Mouse (Mus musculus) heart, postnatal 25 days (tissue): Measurements from ENCODE around the gene E2f3. TPM values are rescaled to one million over a fixed set of nuclear protein-coding genes. Genes with fewer than 3 reads are reported as not detected.
A peak's percentile ranks its signal among the peaks of the same experiment; 100 is the strongest.

Source experiments
- DNase-seq: peaks from one replicate; pipeline ENCODE4 v3.0.0; 2022; ENCODE audit warnings: low spot score
- intact Hi-C: fragments of 180-260 bp; cut with DNase I; formaldehyde crosslinking; loops from one replicate; pipeline ENCODE4 v1.15.1; 2025
- total RNA-seq, 2 experiments: library from RNA; stranded (reverse); gene quantifications; 2 replicates each; pipeline ENCODE4 v1.2.3; 2021

Gene E2f3
- total RNA-seq, 2 experiments from 2014 or later: 5.3 to 5.6 TPM

DNA sequence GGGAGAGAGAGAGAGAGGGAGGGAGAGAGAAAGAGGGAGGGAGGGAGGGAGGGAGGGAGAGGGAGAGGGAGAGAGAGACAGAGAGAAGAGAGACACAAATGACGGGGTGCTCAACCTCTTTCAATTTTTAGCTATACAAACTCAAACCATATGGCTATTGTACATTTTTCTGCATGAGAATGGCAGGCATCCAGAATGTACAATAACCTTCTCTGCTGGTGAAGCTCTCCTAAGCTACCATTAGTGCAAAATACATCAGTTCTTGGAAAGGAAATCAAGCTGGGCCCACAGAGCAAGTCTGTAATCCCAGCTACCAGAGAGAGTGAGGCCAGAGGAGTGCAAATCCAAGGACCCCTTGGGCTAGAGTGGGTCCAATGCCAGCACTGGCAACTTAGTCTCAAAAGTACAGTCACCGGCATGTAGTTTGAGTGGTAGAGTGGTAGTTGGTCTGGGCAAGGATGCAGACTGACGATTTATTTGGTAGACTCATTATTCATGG, 42.3 kb downstream of the E2f3 start:
- intact Hi-C loops: no loop called here
- no peak for DNase-seq

DNA sequence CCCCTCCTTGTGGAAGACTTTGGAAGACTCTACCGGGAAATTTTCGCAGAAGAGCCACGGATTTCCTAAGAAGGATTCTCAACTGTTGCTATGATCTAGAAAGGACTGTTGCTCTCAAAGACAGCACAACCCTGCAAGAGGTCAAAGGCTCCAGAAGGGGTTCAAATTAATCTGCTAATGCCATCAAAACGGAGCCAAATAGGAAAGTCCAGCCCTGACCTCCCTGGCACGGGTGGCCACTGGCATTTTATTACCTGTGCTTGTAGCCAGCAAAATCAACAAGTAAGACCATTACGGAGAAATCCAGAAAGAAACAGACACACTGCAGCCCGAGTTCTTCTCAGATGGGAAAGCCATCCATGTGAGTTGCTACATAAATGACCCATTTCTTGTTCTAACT, 45.8 kb downstream of the E2f3 start:
- DNase-seq: no peak
- intact Hi-C loops: loop anchor here (2.0 kb wide), 1 partner anchor 17 kb away; no protein-coding TSS in a partner anchor

DNA sequence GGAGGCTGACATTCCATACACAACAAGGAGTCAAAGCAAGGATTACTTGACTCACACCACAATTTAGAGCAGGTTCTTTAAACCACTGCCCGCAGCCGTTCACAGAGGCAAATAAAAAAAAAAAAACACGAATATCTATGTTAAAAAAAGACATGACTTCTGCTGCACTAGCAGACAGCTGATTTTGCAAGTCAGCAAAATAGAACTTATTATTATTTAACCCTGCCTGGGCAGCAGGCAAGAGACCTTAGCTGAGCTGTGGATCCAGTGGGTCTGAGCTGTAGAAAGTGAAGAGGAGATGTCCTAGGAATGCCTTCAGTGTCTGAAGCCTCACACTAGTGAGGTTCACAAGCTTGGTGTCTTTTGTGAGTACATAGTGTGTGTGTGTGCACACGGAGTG, 46.5 kb downstream of the E2f3 start:
- intact Hi-C loops: no loop called here
- DNase-seq: no peak

DNA sequence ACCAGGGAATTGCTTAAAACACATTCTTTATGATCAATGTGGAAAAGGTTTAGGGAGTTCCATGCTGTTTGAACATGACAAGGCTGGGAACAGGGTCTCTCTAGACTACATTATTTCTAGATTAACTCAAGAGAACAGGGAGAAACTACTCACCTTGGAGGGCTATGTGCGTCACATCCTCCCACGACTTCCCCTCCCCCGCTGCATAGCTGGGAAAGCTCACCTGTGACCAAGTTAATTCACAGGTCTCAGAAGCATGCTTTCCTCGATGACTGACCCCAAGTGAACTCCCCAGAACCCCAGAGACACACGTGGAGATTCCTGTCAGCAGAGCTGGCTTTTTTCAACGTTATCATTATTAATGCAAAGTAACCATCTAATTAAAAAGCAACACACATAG, 47.1 kb downstream of the E2f3 start:
- DNase-seq: no peak
- intact Hi-C loops: no loop called here

DNA sequence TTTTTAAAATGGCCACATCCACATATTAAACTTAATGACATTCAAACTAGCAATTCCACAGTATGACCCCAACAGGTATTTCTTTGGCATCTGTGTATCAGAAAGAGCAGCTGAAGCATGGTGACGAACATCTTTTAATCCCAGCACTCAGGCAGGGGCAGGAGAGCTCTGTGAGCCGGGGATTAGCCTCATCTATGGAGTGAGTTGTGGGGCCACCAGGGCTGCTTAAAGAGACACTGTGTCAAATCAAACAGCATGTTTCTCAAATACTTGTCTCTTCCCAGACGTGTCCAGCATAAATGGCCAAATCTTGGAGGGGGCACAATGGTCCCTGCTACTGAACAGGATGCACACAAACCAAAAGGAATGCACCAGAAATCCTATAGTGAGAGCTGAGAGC, 59.7 kb downstream of the E2f3 start:
- intact Hi-C loops: no loop called here
- DNase-seq: no peak

DNA sequence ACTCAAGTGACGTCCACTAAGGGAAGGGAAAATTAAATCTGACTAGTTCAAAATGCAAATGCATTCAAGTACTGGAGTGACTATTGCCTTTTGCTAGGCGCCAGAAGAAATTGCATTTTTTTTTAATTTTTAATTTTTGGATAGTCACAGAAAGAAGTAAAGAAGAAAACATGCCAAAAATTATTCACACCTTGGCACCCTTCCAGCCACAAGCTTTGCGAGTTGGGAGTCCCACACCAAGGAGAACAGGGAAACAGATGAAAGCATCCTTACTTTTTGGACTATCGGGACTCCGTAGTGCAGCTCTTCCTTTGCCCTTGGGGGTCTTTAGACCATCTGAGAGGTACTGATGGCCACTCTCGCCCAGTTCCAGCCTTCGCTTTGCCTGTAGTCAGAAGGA, 66.0 kb downstream of the E2f3 start:
- DNase-seq: no peak
- intact Hi-C loops: no loop called here

DNA sequence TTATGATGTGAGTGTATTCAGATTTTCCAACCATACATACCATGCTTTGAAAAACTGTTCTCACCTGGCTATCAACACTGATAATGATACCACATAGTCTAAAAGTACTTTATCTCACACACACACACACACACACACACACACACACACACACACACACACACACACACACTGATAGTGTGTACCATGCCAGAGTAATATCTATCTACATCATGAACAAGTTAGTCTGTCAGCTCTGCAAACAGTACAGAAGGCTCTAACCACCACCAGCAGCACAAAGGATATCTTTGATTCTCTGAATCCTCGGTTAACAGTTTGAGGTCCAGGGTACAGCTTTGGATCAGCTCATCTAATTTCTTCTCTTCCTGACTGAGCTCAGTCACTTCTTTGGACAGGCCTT, 69.3 kb downstream of the E2f3 start:
- intact Hi-C loops: no loop called here
- no peak for DNase-seq

DNA sequence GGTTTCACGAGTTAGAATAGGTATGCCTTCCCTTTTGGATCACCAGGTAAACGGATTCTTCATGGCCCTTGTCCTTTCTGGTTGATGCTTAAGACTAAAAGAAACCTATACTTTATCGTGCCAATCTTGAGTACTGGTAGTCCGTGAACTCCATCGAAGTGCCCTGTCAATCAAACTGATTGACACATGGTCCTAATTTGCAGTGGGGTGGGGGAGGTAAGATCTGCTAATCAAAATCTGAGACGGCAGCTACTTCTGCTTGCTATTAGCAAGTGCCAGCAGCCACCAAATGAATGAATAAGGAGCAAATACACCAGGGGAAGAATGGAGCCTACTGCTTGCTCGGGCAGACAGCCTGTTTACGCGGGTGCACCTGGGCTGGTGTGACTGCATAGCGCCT, 72.3 kb downstream of the E2f3 start:
- intact Hi-C loops: no loop called here
- no peak for DNase-seq

DNA sequence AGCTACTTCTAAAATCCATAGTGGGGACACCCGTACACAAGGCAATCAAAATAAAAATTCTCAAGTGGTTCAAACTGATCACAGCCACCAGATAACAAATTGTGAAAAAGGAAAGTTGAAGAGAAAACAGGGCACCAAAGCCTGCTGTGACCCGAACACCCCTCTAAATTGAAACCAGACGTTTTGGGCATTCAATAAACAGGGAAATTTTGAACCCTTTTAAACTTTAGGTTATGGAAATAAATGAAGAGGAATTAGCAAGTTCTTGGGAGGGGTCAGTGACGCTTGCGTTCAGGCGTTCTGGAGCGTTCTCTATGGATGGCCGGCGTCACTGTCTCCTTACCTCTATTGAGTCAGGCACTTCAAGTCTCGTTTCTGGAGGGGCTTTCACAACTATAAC, 72.8 kb downstream of the E2f3 start:
- intact Hi-C loops: no loop called here
- DNase-seq: no peak

DNA sequence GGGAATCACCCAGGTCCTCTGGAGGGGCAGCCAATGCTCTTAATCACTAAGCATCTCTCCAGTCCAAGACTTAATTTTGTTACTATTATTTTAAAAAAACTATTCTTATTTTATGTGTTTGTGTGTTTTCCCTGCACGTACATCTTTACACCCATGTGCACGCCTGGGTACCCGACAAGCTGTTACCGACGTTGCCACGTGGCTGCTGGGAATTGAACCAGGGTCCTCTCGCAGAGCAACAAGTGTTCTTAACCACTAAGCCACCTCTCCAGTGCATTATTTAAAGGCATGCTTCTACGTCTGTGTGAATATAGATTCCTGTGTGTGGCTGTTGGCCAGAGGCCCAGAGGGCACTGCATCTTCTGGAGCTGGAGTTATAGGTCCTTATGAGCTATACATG, 73.6 kb downstream of the E2f3 start:
- DNase-seq: no peak
- intact Hi-C loops: no loop called here

DNA sequence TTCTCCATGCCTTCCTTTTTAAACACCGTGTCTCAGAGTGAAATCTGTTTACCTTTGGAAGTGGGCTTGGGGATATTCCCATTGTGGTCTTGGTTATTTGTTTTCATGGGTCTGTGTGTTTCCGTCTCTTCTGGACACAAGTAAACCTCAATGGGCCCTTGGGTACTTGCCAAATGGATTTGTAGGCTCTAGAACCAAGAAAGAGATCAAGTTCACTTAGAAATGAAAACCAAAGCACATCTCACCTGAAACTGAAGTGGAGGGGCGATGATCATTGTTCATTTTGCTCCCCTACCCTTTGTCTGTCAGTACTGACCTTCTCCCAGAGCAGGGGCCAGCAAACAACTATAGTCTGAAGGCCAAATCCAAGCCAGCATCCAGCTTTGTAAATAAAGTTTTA, 74.7 kb downstream of the E2f3 start:
- no peak for DNase-seq
- intact Hi-C loops: no loop called here

DNA sequence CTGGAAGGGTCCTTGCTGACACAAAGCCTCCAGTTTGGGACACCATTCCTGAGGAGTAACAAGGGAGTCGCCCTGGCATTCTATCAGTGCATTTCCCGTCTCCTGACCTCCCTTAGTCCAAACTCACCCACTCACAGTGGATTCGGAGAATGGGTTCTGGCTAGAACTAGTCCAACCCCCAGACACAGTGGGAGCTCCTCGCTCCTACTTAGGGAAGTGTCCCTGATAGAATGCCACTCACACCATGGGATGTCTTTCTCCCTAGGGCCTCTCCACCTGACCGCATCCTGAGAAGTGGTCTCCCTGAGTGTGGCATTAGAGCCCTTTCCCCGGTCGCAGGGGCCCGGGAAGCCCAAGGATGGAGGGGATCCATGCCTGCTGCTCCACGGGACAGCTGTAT, 77.4 kb downstream of the E2f3 start:
- DNase-seq: no peak
- intact Hi-C loops: loop anchor here (5.0 kb wide), 1 partner anchor 69 kb away; no protein-coding TSS in a partner anchor

DNA sequence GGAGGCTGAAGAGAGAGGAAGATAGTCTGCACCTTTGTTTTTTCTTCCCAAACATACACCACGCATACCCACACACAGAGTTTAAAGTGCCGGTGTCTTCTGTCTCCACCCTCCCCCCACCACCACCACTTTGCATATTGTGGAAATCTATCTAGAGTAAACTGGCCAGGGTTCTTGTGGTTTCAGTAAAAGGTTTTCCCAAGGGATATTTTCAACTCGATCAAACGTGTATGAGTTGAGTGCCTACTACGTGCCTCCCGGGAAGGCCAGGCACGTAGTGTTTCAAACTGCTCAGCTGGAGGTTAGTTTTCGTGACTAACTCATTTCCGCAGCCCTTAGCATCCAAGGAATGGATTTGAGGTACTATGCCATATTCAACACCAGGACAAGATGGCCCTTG, 77.9 kb downstream of the E2f3 start:
- DNase-seq: no peak
- intact Hi-C loops: loop anchor here (5.0 kb wide), 1 partner anchor 69 kb away; no protein-coding TSS in a partner anchor

DNA sequence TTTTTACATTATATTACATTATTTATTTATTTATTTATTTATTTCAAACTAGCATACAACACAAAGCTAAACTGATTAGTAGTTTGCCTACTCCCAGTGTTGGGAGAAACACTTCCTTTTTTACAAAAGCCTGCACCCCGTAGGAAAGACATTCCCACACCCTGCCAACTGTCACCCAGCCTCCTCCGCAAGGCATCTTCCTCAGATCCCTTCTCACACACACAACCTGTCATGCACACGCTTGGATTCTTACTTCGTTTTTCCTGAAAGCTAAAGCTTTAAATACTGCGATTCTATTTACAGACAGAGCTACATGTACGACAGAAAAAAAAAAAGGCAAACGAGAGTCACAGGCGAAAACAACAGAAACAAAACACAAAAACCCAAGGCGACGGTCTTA, 79.1 kb downstream of the E2f3 start:
- DNase-seq: no peak
- intact Hi-C loops: loop anchor here (5.0 kb wide), 1 partner anchor 71 kb away; no protein-coding TSS in a partner anchor

DNA sequence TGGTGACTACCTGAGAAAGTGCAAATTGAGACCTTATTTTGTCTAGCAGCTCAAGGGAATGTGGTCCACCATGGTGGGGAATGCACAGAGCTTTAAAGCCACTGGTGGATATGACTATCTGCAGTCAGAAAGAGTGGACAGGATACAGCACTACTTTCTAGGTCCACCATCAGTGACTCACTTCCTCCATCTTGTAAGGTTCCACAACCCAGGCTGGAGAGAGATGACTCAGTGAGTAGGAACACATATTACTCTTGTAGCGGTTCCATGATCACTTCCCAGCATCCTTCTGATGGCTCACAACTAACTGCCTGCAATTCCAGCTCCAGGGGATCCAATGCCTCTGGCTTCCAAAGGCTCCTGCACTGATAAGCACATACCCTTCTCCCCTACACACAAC, 82.5 kb downstream of the E2f3 start:
- intact Hi-C loops: no loop called here
- no peak for DNase-seq

DNA sequence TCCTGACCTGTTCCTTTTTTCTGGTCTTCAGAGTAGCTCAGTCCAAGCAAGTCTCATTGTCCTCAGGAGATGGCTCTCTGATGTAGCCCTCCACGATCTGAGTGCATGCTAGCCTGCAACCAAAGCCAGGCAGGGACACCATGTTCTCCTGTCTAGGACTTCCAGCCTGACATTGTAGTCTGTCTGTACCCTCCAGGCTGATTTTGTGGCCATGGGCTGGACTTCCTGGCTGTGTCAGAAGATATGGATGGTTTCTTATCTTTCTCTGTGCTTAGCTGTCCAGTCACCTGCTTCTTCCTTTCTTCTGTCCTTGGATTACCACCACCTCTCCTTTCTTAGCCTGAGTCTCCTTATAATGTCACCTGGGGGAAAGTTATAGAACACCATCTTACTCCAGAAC, 83.2 kb downstream of the E2f3 start:
- no peak for DNase-seq
- intact Hi-C loops: no loop called here

DNA sequence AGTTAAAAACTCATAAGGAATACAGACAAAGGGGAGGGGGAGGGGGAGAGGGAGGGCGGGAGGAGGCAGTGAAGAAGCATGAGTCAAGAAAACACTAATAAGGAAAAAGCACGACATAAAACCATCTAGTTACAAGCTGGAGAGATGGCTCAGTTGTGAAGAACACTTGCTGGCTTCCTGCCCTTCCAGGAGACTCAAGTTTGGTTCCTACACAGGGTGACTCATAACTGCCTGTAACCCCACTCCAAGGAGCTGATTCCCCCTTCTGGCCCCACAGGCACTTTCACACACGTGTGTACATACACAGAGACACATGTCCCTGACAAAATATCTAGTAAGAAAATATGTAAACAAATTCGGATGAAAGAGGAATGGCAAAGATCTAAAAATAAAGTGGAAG, 84.2 kb downstream of the E2f3 start:
- no peak for DNase-seq
- intact Hi-C loops: no loop called here

DNA sequence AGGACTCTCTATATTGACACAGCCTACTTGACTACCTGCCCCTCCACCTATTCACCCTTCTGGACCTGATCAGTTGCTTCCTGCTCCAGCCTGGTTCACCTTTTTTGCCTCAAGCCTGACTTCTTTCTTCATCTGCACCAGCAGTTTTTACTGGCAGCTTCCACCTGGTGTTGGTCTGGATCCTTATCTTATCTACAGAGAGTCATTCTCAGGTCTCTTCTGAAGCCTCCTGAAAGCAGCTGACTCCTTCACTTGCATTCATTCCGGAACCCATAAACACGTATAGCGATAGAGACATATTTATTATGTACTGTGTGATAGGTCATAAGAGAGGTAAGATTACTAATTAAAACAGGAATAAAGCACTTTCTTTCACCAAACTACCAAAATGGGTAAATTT, 119.1 kb downstream of the E2f3 start:
- DNase-seq: no peak
- intact Hi-C loops: no loop called here

DNA sequence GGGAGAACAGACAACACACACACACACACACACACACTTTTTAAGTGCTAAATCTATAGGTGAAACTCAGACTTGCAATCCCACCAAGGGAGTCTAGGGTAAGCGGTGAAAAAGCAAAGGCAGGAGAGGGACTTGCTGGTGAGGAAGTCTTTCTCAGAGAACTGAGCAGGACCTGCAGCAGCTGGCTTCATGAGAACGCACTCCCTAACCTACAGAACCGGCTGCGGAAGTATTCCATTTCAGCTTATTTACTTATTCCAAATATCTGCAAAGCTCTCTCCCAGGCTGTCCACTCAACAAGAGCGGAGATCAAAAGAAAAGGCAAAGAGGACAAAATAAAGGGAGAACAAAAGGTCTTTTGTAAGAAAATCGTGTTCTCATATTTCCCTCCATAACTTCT, 121.5 kb downstream of the E2f3 start:
- DNase-seq: no peak
- intact Hi-C loops: no loop called here

DNA sequence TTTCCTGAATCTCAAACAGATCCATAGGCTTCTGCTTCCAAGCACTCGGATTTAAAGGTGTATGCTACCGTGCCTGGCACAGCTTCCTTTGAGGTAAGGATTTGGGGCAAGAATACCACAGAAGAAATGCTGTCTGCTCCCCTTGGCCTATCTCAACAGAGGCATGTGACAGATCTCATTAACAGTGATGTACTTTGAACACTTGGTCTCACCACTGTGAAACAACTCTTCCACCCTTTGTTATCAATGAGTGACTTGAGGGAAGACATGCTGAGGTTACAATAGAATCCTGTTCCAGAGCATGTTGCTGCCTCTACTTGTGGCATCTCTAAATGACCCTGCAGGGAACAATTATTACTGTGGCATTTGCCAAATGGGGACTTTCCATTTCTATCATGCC, 125.8 kb downstream of the E2f3 start:
- DNase-seq: no peak

DNA sequence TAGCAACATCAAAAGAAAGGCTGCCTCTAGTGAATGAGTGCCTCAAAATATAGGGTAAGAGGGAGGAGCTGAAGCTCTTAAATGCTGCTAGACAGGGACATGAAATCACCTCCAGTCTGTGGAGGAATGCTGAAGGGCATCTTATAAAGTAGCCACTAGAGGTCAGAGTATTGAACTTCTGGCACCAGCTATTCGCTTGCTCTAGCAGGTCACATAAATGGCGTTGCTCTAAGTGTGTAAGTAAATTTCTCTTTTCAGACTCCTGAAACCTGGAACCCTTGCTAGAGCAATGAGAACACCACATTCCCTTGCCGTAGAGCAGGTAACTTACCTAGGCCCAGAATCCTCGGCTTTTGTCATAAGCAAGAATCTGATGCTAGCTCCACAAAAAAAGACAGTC, 128.4 kb downstream of the E2f3 start:
- DNase-seq: peak; percentile 4
- intact Hi-C loops: loop anchor here (5.0 kb wide), 1 partner anchor 400 kb away; no protein-coding TSS in a partner anchor

More for the DNA sequence above, 125.8 kb downstream of the E2f3 start:
- intact Hi-C loops: no loop called here
